Mouse (Mus musculus): Measurements from ENCODE around the gene Prom2.

DNA sequence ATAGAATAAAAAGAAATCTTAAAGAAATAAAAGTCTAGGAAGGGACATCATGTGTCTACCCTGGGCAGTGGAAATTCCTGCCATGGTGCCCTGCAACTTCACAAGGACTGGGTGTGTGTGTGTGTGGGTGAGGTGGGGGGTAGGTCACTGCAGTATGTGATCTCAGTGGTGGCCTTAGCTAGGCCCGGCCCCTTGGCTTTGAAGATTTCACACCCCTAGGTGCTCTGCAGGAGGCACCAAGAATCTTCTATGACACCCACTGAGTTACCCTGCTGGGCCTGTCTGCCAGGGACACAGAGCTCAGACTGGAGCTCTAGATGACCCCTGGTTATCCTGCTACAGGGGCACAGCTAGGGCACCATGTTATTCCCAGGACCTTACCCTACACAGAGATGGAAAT is 44.9 kb downstream of the Prom2 start:
- TF ChIP-seq POLR2A (IDR thresholded peaks at IDR 0.05; ENCODE audit: control insufficient read depth, low read depth, low read length) (no peak), CTCF (IDR thresholded peaks at IDR 0.05; ENCODE audit: control insufficient read depth, insufficient read depth, insufficient replicate concordance, low read depth, low read length) (no peak)

All from testis, adult 2 months (tissue).